Mouse (Mus musculus) heart, embryonic 16.5 days (tissue): Measurements from ENCODE around the gene Klhdc8a. TPM values are rescaled to one million over a fixed set of nuclear protein-coding genes. Genes with fewer than 3 reads are reported as not detected.

Source experiments
- ATAC-seq: fragments of 200-750 bp; cut with Nextera tagmentation; replicated peaks from 2 replicates; pipeline ENCODE4 v1.8.0; 2017; ENCODE audit warnings: moderate number of reproducible peaks; ENCODE audit not compliant: insufficient read depth, low FRiP score; ENCODE audit errors: extremely low read depth
- H3K27ac ChIP-seq: fragments of 300-500 bp; sonication (generic); 2 replicates; pipeline ENCODE4 v1.5.1; 2014; ENCODE audit warnings: mild to moderate bottlenecking, low read length, control low read depth, moderate library complexity
- H3K27me3 ChIP-seq: fragments of 300-500 bp; sonication (generic); 2 replicates; pipeline ENCODE4 v1.6.1; 2014; ENCODE audit warnings: low read length, mixed read lengths; ENCODE audit not compliant: control insufficient read depth, insufficient read depth
- H3K36me3 ChIP-seq: fragments of 300-500 bp; sonication (generic); 2 replicates; pipeline ENCODE4 v1.6.1; 2014; ENCODE audit not compliant: control insufficient read depth, insufficient read depth
- H3K4me1 ChIP-seq: fragments of 300-500 bp; sonication (generic); 2 replicates; pipeline ENCODE4 v1.6.1; 2014; ENCODE audit warnings: low read length, mixed read lengths; ENCODE audit not compliant: control insufficient read depth, insufficient read depth
- H3K4me2 ChIP-seq: fragments of 300-500 bp; sonication (generic); 2 replicates; pipeline ENCODE4 v1.6.1; 2014; ENCODE audit warnings: low read depth, mild to moderate bottlenecking, control low read depth, low read length
- H3K4me3 ChIP-seq: fragments of 300-500 bp; sonication (generic); 2 replicates; pipeline ENCODE4 v1.5.1; 2014; ENCODE audit warnings: mild to moderate bottlenecking, control low read depth, low read length
- H3K9ac ChIP-seq: fragments of 300-500 bp; sonication (generic); 2 replicates; pipeline ENCODE4 v1.6.1; 2014; ENCODE audit warnings: low read length, control low read depth
- H3K9me3 ChIP-seq: fragments of 300-500 bp; sonication (generic); replicated peaks from 2 replicates; pipeline ENCODE4 v1.6.1; 2016; ENCODE audit warnings: low read length; ENCODE audit not compliant: control insufficient read depth
- WGBS: fragments of 180-500 bp; shearing (Covaris S2); extraction: QIAGEN DNeasy Blood & Tissue Kit; methylation state at CpG from one replicate; pipeline ENCODE4 v1.1.7; 2014; 5-methylcytosine and 5-hydroxymethylcytosine counted together
- polyA plus RNA-seq: library from polyadenylated mRNA; unstranded; fragments of >200 nt; fragmentation: Nextera tagmentation; extraction: Ambion mirVana; gene quantifications from 2 replicates; pipeline ENCODE4 v1.2.1, GENCODE M21; 2015

Gene Klhdc8a
- polyA plus RNA-seq, 1 experiment from 2014 or later, result 0.62 TPM

DNA sequence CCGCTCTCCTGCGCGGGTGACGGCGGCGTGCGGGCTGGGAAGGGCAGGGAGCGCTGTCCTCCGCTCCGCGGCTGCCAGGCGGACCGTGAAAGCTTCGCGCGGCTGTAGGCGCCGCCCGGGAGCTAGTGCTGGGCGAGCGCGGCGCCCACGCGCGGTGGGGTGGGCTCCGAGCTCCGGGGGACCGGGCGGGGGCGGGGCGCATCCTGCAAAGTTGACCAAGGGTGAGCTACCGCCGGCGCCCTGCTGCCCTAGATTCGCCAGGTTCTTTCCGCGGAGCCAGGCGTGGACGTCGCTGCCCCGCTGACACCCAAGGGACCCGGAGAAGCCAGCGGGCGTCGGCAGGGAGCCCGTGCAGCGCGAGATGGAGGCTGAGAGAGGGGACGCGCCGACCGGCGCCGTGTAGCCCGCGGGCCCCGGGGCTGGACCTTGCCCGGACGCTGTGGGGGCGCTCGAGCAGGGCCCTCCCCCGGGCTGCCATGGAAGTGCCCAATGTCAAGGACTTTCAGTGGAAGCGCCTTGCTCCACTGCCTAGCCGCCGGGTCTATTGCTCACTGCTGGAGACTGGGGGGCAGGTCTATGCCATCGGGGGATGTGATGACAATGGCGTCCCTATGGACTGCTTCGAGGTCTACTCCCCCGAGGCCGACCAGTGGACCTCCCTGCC, 507 bp downstream of the Klhdc8a start:
- no peak overlapping the region for H3K27ac ChIP-seq
- peaks cover 7% of the 10 kb centered on the region for H3K4me1 ChIP-seq
- H3K4me2 ChIP-seq, result peak overlapping the region; percentile 99
- whole genome bisulfite sequencing, result 2% methylated on average over 57 of the region's 71 CpGs
- peak overlapping the region; percentile 77 for H3K9ac ChIP-seq
- no peaks in the 10 kb centered on the region for H3K36me3 ChIP-seq
- H3K27me3 ChIP-seq, result peaks cover 21% of the 10 kb centered on the region
- H3K9me3 ChIP-seq, result no peaks in the 10 kb centered on the region
- ATAC-seq, result peak; percentile 38; the same call in 1 of the 2 replicates
- peak overlapping the region; percentile 68 for H3K4me3 ChIP-seq

DNA sequence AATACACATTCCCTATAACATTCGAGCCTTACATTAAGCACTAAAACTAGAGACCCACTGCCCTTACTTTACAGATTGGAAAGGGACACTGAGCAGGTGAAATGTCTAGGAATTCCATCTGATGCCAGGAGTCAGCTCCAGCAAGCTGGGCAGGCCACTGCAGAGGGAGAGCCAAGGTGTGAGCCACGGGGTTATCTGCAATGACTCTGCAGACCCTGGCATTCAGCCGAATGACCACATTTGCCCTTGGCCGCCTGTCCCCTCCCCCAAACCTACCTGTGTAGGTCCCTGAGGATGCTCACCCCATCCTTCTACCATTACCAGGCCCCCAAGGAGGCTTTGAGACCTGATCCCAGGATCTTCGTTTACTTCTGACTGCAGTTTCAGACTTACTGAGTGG, 1.3 kb downstream of the Klhdc8a start:
- WGBS, result 78% methylated on average over 5 of the region's 5 CpGs
- H3K27me3 ChIP-seq, result peaks cover 21% of the 10 kb centered on the region
- no peak overlapping the region for H3K27ac ChIP-seq

DNA sequence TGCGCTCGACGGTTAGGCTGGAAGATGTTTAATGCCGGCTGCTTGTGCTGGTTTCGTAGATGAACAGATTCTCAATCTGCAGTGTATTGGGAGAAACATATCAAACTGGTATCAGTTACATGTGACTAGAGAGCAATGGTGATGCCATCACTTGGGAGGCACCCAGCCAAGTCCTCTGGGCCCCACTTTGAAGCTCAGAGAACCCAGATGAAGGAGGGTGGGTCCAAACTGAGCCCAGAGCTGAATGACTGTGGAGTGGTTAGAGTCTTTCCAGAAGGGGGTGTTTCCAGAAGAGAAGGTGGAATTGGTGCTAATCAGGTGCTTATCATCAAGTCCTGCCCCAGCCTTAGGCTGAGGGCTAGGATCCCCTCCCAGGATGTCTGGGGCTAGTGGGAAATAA, 2.8 kb downstream of the Klhdc8a start:
- Histone ChIP-seq H3K9ac (no peak overlapping the region), H3K27me3 (peaks cover 25% of the 10 kb centered on the region), H3K4me2 (no peak overlapping the region), H3K4me1 (peaks cover 7% of the 10 kb centered on the region), H3K36me3 (no peaks in the 10 kb centered on the region), H3K27ac (no peak overlapping the region), H3K9me3 (no peaks in the 10 kb centered on the region), H3K4me3 (no peak overlapping the region)
- 78% methylated on average over 5 of the region's 5 CpGs for WGBS
- ATAC-seq, result no peak

More for the DNA sequence above, 1.3 kb downstream of the Klhdc8a start:
- Histone ChIP-seq H3K9me3 (no peaks in the 10 kb centered on the region), H3K4me3 (no peak overlapping the region), H3K4me2 (no peak overlapping the region), H3K4me1 (peaks cover 7% of the 10 kb centered on the region), H3K9ac (no peak overlapping the region), H3K36me3 (no peaks in the 10 kb centered on the region)
- ATAC-seq, result no peak

DNA sequence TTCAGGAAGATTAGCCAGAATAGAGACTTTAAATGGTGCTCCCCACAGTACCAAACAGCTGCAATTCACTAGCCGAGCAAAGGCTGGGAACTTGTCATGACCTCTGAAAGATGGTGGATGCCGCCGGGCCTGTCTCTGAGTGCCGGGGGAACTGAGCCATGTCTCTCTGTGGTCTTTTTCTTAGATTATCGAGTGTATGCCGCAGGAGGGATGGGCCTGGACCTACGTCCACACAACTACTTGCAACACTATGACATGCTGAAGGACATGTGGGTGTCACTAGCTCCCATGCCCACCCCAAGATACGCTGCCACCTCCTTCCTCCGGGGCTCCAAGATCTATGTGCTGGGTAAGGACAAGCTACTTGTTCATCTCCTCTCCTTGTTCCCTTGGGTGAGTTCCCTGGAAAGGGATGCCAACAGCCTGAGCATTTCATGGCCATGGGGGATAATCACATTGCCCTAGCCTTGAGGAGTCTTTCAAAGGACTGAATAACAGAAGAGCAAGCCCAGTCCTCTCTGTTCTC, 4.0 kb downstream of the Klhdc8a start:
- H3K9ac ChIP-seq, result no peak overlapping the region
- 91% methylated on average over 9 of the region's 9 CpGs for WGBS
- H3K27me3 ChIP-seq, result peaks cover 22% of the 10 kb centered on the region
- no peaks in the 10 kb centered on the region for H3K9me3 ChIP-seq
- peaks cover 7% of the 10 kb centered on the region for H3K4me1 ChIP-seq
- no peak overlapping the region for H3K27ac ChIP-seq
- ATAC-seq, result no peak
- no peaks in the 10 kb centered on the region for H3K36me3 ChIP-seq
- H3K4me2 ChIP-seq, result no peak overlapping the region
- H3K4me3 ChIP-seq, result no peak overlapping the region

DNA sequence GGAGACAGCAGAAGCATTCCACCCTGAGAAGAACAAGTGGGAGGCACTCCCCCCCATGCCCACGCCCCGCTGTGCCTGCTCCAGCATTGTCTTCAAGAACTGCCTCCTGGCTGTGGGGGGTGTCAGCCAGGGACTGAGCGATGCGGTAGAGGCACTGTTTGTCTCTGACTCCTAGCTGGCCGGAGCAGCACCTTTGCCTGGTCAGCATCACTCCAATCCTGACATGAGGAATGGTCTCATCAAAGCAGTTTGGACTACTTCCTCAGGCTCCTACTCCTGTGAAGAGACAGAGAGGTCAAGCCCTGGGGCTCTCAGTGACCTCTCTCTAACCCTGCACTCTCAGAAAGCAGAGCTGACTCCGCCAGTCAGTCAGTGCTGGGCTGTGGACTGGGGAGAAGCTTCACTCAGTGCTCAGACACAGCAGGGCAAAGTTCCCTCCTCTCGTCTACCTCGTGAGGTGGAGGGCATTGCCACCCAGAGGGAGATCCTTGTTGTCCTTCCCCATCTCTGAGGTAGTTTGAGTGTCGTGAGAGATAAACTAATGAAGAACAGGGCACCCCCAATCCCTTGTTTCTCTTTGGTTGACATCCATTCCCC, 6.3 kb downstream of the Klhdc8a start:
- Histone ChIP-seq H3K9ac (no peak overlapping the region), H3K9me3 (no peaks in the 10 kb centered on the region), H3K4me3 (no peak overlapping the region), H3K27ac (no peak overlapping the region), H3K4me2 (no peak overlapping the region), H3K36me3 (no peaks in the 10 kb centered on the region), H3K27me3 (peaks cover 13% of the 10 kb centered on the region), H3K4me1 (no peaks in the 10 kb centered on the region)
- no peak for ATAC-seq
- 46% methylated on average over 9 of the region's 9 CpGs for whole genome bisulfite sequencing

DNA sequence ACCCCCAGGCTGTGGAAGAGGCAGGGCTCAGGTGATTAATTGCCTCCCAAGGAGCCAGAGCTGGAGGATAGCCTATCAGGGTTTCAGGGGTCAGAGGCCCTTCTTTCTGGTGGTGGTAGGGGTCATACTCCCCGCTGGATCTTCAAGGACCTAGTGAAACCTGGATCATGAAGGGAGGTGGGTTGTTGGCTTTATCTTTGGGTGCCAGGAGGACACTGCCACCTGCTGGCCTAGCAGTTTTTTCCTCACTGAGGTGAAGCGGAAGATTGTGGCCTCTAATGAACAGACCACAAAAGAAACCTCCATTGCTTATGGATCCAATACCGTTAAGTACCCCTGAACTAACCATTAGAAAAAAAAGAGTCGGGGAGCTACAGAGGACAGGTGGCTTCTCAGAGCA, 7.7 kb downstream of the Klhdc8a start:
- peaks cover 4% of the 10 kb centered on the region for H3K27me3 ChIP-seq
- no peak overlapping the region for H3K4me3 ChIP-seq
- H3K27ac ChIP-seq, result no peak overlapping the region
- H3K9ac ChIP-seq, result no peak overlapping the region
- peaks cover 7% of the 10 kb centered on the region for H3K4me1 ChIP-seq
- ATAC-seq, result no peak
- WGBS, result 37% methylated on average over 4 of the region's 4 CpGs
- H3K9me3 ChIP-seq, result no peaks in the 10 kb centered on the region
- H3K4me2 ChIP-seq, result no peak overlapping the region
- no peaks in the 10 kb centered on the region for H3K36me3 ChIP-seq

DNA sequence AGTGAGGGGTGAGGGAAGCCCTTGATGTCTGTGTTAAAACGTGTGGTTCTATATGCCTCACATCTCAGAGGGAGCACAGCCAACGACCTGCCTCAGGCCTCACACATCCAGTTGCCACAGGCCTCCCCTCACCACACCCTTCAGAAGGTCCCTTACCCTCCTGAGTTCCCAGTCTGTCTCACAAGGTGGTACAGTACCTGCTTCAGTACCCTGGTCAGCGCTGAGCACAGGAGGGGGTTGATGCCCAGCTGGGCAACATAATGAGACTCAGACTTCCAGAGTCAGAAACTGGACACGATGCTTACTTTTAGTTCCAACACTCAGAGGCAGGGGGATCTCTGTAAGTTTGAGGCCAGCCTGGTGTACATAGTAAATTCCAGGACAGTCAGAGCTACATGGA, 8.4 kb downstream of the Klhdc8a start:
- peaks cover 4% of the 10 kb centered on the region for H3K27me3 ChIP-seq

DNA sequence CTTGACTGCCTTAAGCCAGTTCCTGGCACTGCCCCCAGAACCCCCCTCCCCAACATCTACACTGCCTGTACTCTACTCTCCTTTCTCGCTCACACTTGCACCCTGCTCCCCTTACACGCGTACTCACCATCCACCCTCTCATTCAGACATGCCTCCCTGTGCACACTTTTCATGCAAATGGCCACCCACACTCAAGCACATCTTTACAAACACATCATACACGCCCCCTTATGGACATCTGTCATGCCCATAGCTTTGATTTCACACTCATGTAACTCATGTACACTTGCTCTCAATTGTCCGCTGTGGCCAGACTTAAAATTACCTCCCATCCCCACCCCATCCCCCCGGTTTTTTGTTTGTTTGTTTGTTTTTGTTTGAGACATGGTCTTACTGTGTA, 9.5 kb downstream of the Klhdc8a start:
- Histone ChIP-seq H3K9me3 (no peaks in the 10 kb centered on the region), H3K27me3 (peaks cover 4% of the 10 kb centered on the region), H3K27ac (no peak overlapping the region), H3K4me3 (no peak overlapping the region), H3K4me1 (peaks cover 21% of the 10 kb centered on the region), H3K36me3 (no peaks in the 10 kb centered on the region), H3K4me2 (no peak overlapping the region), H3K9ac (no peak overlapping the region)
- no peak for ATAC-seq
- 83% methylated on average over 6 of the region's 6 CpGs for WGBS

More for the DNA sequence above, 8.4 kb downstream of the Klhdc8a start:
- Histone ChIP-seq H3K36me3 (no peaks in the 10 kb centered on the region), H3K4me3 (no peak overlapping the region), H3K4me2 (no peak overlapping the region), H3K9ac (no peak overlapping the region), H3K9me3 (no peaks in the 10 kb centered on the region), H3K27ac (no peak overlapping the region), H3K4me1 (peaks cover 13% of the 10 kb centered on the region)
- whole genome bisulfite sequencing, result 22% methylated on average over 4 of the region's 4 CpGs
- no peak for ATAC-seq

DNA sequence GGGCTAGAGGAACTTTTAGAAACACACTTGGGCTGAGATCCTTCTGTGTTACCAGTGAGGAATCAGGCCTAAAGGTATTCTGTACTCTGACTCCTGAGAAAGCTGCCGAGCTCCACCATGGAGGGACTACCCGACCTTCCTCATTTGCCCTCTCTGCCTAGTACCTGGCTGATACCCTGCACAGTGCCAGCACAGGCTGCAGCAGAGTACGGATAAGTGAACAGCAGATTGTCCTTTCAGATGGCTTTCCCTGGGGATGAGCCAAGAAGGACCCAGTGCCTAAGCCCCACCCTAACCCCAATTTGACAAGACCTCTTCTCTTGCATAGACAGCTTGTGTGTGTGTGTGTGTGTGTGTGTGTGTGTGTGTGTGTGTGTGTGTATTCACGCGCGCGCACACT, 10.2 kb downstream of the Klhdc8a start:
- no peak overlapping the region for H3K27ac ChIP-seq
- no peaks in the 10 kb centered on the region for H3K36me3 ChIP-seq
- peaks cover 21% of the 10 kb centered on the region for H3K4me1 ChIP-seq
- H3K9me3 ChIP-seq, result no peaks in the 10 kb centered on the region
- H3K27me3 ChIP-seq, result peaks cover 4% of the 10 kb centered on the region
- no peak overlapping the region for H3K4me2 ChIP-seq
- no peak for ATAC-seq
- H3K9ac ChIP-seq, result no peak overlapping the region
- H3K4me3 ChIP-seq, result no peak overlapping the region
- 70% methylated on average over 7 of the region's 7 CpGs for WGBS
